Mouse (Mus musculus) ES-E14 (cell line): ENCODE measurements around the gene Hcn2. TPM values are rescaled to one million over a fixed set of nuclear protein-coding genes. Genes with fewer than 3 reads are reported as not detected.

Experiments used
- DNase-seq: peaks from one replicate; pipeline ENCODE4 v3.0.0-alpha.2; 2013; ENCODE audit warnings: low read depth, low spot score
- H3K27ac ChIP-seq: 2 replicates; pipeline ENCODE4 v1.5.1; 2012; ENCODE audit warnings: low read depth, mild to moderate bottlenecking, low read length, moderate library complexity, mixed read lengths; ENCODE audit not compliant: poor library complexity, insufficient read depth, severe bottlenecking
- H3K36me3 ChIP-seq: 2 replicates; pipeline ENCODE4 v1.6.1; 2012; ENCODE audit warnings: mild to moderate bottlenecking, low read length, moderate library complexity, mixed read lengths; ENCODE audit not compliant: control insufficient read depth, poor library complexity, insufficient read depth, severe bottlenecking
- H3K4me1 ChIP-seq, 2 experiments: fragments of 150-350 bp in 1 of 2; sonication (generic) in 1 of 2; 2 replicates each; pipeline ENCODE4 v1.6.1; 2012; ENCODE audit warnings: low read length in 2 of 2, mild to moderate bottlenecking in 1 of 2, mixed read lengths in 1 of 2; ENCODE audit not compliant: control insufficient read depth in 2 of 2, insufficient read depth in 2 of 2, poor library complexity in 1 of 2
- H3K4me3 ChIP-seq, 2 experiments: fragments of 150-350 bp in 1 of 2; sonication (generic) in 1 of 2; 2 replicates each; pipeline ENCODE4 v1.5.1; 2012; ENCODE audit warnings: low read length in 2 of 2, low read depth in 1 of 2, mild to moderate bottlenecking in 1 of 2, mixed read lengths in 1 of 2; ENCODE audit not compliant: insufficient read depth in 1 of 2, poor library complexity in 1 of 2, severe bottlenecking in 1 of 2
- H3K9ac ChIP-seq: 2 replicates; pipeline ENCODE4 v1.6.1; 2012; ENCODE audit warnings: low read depth, mild to moderate bottlenecking, low read length, mixed read lengths; ENCODE audit not compliant: poor library complexity, insufficient read depth, severe bottlenecking
- H3K9me3 ChIP-seq: fragments of 150-350 bp; sonication (generic); 2 replicates; pipeline ENCODE4 v1.6.1; 2012; ENCODE audit warnings: low read depth, mild to moderate bottlenecking, low read length; ENCODE audit not compliant: control insufficient read depth, insufficient read depth
- CHD2 ChIP-seq: IDR thresholded peaks from 2 replicates; pipeline ENCODE4 v1.6.1; 2014; ENCODE audit warnings: mild to moderate bottlenecking, low read depth, low read length, inconsistent platforms
- HCFC1 ChIP-seq: IDR thresholded peaks from 2 replicates; pipeline ENCODE4 v1.6.1; 2012; ENCODE audit warnings: low read length, inconsistent platforms, borderline replicate concordance; ENCODE audit not compliant: insufficient read depth
- MAFK ChIP-seq: IDR thresholded peaks from 2 replicates; pipeline ENCODE4 v1.6.1; 2014; ENCODE audit warnings: mild to moderate bottlenecking, low read depth, low read length, inconsistent platforms; ENCODE audit not compliant: insufficient read depth
- ZC3H11A ChIP-seq: IDR thresholded peaks from 2 replicates; pipeline ENCODE4 v1.6.1; 2012; ENCODE audit warnings: low read depth, mild to moderate bottlenecking, inconsistent platforms, low read length, borderline replicate concordance
- ZNF384 ChIP-seq: IDR thresholded peaks from 2 replicates; pipeline ENCODE4 v1.6.1; 2012; ENCODE audit warnings: low read depth, low read length, inconsistent platforms
- in situ Hi-C, 2 experiments: fragments of 600-800 bp; cut with MboI; formaldehyde crosslinking; loops; one replicate each; pipeline ENCODE4 v1.15.1; 2025; ENCODE audit warnings: low sequenced_read_pairs in 2 of 2, inconsistent platforms in 1 of 2; ENCODE audit not compliant: unreplicated experiment in 2 of 2
- total RNA-seq: library from RNA; depleted of rRNA; stranded (reverse); fragments of 300-350 nt; gene quantifications from 2 replicates; pipeline ENCODE4 v1.2.3, GENCODE M21; 2012

The Hcn2 gene
- total RNA-seq, 1 experiment: 5.0 TPM

DNA sequence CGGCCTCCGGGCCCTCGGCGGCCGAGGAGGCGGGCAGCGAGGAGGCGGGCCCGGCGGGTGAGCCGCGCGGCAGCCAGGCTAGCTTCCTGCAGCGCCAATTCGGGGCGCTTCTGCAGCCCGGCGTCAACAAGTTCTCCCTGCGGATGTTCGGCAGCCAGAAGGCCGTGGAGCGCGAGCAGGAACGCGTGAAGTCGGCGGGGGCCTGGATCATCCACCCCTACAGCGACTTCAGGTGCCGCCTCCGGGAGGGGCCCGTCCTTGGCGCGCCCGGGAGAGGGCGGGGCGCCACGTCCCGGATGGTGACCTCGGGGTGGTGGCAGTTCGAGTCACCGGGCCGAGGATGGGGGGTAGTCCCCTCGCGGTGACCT, 538 bp downstream of the Hcn2 start:
- Histone ChIP-seq H3K4me3 (peak overlapping the region; percentile 63 to 79), H3K36me3 (no peaks in the 10 kb centered on the region; the same call in 1 of the 2 replicates), H3K9ac (peak overlapping the region; percentile 68), H3K4me1 (peaks cover 0 to 6% of the 10 kb centered on the region in 2 experiments; a peak in 1 of 4 replicates), H3K9me3 (no peaks in the 10 kb centered on the region), H3K27ac (no peak overlapping the region)
- TF ChIP-seq MAFK: no peak
- TF ChIP-seq ZC3H11A: no peak
- TF ChIP-seq HCFC1: no peak
- no peak for TF ChIP-seq CHD2
- no peak for TF ChIP-seq ZNF384
- DNase-seq: no peak
- in situ Hi-C loops: no loop called here

DNA sequence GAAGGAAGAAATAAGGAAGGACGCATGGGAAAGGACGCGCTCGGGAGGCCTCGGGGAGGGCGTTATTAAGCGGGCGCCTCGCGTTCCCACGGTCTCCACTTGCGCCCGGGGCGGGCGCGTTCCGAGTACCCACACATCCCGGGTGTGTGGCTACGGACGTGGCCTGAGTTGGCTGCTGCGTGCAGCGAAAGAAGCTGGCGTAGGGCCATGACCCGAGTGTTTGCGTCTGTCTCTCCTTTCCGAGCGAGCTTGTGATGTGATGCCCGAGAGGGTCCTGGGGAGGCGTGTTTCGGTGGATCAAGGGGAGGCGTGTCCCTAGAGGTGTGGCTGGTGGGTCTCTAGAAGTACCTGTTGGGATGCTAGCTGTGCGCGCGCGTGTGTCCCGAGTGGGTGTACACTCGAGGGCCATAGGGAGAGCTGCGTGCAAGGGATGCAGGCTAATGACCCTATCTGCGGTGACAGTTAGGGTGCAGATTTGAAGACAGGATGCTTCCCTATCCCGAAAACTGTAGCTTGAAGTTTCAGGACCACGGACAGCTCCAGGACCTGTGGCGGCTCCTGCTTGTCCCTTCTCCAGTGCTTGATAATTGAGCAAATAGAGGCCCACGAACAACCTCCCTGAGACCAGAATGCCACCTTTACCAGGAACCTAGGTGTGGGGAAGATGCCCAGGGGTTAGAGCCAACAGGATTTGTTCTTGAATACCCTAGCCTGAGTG, 1.4 kb downstream of the Hcn2 start:
- no peak for TF ChIP-seq HCFC1
- no peak for TF ChIP-seq ZC3H11A
- no peak for TF ChIP-seq MAFK
- no peak for TF ChIP-seq ZNF384
- no peak for TF ChIP-seq CHD2
- no peaks in the 10 kb centered on the region for H3K9me3 ChIP-seq
- H3K4me1 ChIP-seq: peaks cover 0 to 6% of the 10 kb centered on the region in 2 experiments; a peak in 1 of 4 replicates
- no peaks in the 10 kb centered on the region for H3K36me3 ChIP-seq
- peak; percentile 84 for DNase-seq
- H3K9ac ChIP-seq: no peak overlapping the region
- peak overlapping the region; percentile 63 to 79 for H3K4me3 ChIP-seq
- in situ Hi-C loops: no loop called here
- H3K27ac ChIP-seq: no peak overlapping the region

DNA sequence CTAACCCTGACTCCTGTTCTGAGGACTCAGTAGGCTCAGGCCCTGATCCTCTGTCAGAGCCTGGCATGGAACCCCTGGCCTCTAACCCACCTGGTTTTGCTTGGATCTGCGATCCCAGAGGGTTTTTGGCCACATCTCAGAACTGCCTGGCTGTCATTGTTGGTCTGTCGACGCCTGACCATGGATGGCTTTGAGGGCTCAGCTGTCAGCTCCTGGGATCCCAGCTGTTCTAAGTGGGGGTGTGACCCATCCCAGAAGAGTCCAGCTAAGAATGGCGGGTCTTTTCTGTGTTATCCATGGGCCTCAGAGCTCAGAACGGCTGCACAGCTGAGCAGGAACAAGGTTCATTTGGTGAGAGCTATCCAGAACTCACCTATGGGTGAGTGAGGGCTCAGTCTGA, 4.7 kb downstream of the Hcn2 start:
- in situ Hi-C loops: no loop called here
- H3K9ac ChIP-seq: no peak overlapping the region
- H3K36me3 ChIP-seq: no peaks in the 10 kb centered on the region
- TF ChIP-seq ZC3H11A: no peak
- no peak for TF ChIP-seq HCFC1
- TF ChIP-seq MAFK: no peak
- TF ChIP-seq ZNF384: no peak
- TF ChIP-seq CHD2: no peak
- no peak for DNase-seq
- H3K9me3 ChIP-seq: no peaks in the 10 kb centered on the region
- H3K4me3 ChIP-seq: no peak overlapping the region
- H3K4me1 ChIP-seq: peaks cover 0 to 8% of the 10 kb centered on the region in 2 experiments; a peak in 1 of 4 replicates
- H3K27ac ChIP-seq: no peak overlapping the region

DNA sequence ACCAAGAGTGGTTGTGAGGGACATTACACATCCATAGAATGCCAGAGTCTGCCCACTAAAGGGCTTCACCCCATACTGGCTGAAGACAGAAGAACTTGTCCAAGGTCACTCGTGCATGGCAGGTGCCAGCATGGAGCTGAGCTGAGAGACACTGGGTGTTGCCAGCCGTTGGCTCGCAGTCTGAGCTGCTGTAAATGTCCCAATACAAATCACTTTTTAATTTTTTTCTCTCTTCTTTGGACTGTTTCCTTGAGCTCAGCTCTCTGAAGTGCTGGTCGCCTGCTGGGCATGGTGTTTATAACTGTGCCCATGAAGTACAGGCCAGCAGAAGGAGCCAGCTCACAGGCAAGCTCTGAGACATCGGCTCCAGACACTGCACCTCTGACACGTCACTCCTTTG, 6.6 kb downstream of the Hcn2 start:
- in situ Hi-C loops: no loop called here
- Histone ChIP-seq H3K4me1 (peaks cover 0 to 3% of the 10 kb centered on the region in 2 experiments; a peak in 1 of 4 replicates), H3K36me3 (no peaks in the 10 kb centered on the region), H3K4me3 (no peak overlapping the region), H3K9ac (no peak overlapping the region), H3K9me3 (no peaks in the 10 kb centered on the region), H3K27ac (no peak overlapping the region)
- DNase-seq: no peak
- TF ChIP-seq HCFC1 (no peak), CHD2 (no peak), ZC3H11A (no peak), MAFK (no peak), ZNF384 (no peak)
